Mouse (Mus musculus): ENCODE results near the gene Mapkap1. TPM values are rescaled to one million over a fixed set of nuclear protein-coding genes. Genes with fewer than 3 reads are reported as not detected.
A peak's percentile ranks its signal among the peaks of the same experiment; 100 is the strongest.
"Not testable (repeated sequence)": the region's sequence is repeated elsewhere in the genome, so short reads cannot be mapped to it uniquely, and the experiment has no call there.

Gene Mapkap1
- total RNA-seq, 2 experiments from 2014 or later, result 55.1 to 69.0 TPM

DNA sequence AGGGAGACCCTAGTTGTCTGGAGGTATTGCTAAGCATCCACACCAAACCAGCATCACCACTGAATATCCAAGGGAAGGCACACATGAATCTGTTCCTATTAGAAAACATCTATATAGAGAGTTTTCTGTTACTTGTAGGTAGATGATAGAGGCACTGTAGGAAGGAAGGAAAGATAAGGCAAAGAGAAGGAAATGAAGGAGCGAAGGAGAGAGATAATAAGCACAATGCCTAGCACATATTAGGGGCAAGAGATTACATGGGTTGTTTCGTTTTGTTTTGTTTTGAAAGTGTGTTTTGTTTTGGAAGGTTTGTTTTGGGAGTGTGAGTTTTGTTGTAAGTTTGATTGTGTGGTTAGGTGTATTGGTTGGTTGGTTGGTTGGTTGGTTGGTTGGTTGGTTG is 27.6 kb upstream of the Mapkap1 start:
- no peak for DNase-seq
- intact Hi-C loops (cut with DNase I), result loop anchor here (10.0 kb wide), 2 partner anchors 136 to 256 kb away; no protein-coding TSS in a partner anchor
- H3K27ac ChIP-seq, result no peak overlapping the region

DNA sequence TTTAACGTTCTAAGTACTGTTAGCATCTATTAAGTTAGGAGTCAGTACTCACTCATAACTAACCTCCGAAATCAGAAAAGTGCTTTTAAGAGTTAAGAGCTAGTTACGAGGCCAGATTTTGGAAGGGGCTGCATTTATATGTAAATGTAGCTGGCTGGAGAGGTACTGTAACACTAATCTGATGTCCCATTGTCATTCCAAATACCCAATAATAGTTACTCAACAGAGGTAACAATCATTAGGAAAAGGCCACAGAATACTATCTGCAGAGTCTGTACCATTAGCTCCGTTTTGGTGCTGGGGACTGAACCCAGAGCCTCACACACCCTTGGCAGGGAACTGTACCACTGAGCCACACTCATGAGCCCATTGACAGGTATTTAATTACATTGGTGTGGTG is 7.0 kb upstream of the Mapkap1 start:
- no peak for TF ChIP-seq CTCF (IDR thresholded peaks at IDR 0.05)
- no peak overlapping the region for H3K27ac ChIP-seq
- H3K4me3 ChIP-seq, result no peak overlapping the region
- intact Hi-C loops (cut with DNase I), result no loop called here
- no peak for DNase-seq

More for the DNA sequence above, 27.6 kb upstream of the Mapkap1 start:
- no peak for TF ChIP-seq CTCF (IDR thresholded peaks at IDR 0.05)
- no peak overlapping the region for H3K4me3 ChIP-seq

DNA sequence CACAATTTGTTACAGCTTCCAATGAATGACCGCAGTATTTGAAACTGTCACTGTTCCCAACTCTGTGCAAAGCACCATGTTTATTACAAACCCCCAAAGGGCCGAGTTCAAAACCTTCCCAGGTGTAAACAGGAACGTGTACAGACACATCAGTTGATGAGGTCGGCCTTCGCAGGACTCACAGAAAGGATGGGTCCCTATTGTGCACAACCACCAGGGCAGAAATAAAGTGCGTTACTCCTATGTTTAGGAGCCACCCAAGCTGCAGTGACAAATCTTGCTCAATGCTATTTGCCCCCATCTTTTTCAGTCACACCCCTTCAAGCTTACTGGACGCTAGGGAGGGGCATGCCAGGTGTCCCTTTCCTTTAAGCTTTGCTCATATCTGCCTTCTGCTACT is 1.0 kb downstream of the Mapkap1 start:
- TF ChIP-seq CTCF (IDR thresholded peaks at IDR 0.05), result no peak
- no peak for DNase-seq

DNA sequence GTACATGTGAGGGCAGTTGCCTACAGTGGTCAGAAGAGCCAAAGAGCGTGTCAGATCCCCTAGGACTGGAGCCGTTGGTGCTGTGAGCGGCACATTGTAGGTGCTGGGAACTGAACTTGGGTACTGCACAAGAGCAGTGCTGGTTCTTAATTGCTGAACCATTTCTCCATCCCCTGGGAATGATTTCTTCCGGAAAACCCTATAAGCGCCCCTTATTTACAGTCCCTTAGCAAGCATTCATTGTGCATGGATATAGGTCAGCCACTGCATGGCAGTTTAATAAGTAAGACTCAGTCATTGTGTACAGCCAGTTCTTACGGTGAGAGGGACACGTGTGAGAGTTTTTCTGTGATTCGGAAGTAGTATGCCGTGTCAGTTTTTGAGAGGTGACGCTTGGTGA is 1.8 kb downstream of the Mapkap1 start:
- Histone ChIP-seq H3K27ac (no peak overlapping the region), H3K4me3 (peak overlapping the region; percentile 85; the same call in 1 of the 2 replicates)
- no peak for DNase-seq
- TF ChIP-seq CTCF (IDR thresholded peaks at IDR 0.05), result no peak
- intact Hi-C loops (cut with DNase I), result loop anchor here (10.0 kb wide), 1 partner anchor 226 kb away; no protein-coding TSS in a partner anchor

More for the DNA sequence above, 1.0 kb downstream of the Mapkap1 start:
- H3K27ac ChIP-seq, result no peak overlapping the region
- intact Hi-C loops (cut with DNase I), result loop anchor here (2.0 to 10.0 kb wide), 2 partner anchors 35 to 227 kb away; partner anchors contain the start of gene Pbx3
- peak overlapping the region; percentile 85 for H3K4me3 ChIP-seq

DNA sequence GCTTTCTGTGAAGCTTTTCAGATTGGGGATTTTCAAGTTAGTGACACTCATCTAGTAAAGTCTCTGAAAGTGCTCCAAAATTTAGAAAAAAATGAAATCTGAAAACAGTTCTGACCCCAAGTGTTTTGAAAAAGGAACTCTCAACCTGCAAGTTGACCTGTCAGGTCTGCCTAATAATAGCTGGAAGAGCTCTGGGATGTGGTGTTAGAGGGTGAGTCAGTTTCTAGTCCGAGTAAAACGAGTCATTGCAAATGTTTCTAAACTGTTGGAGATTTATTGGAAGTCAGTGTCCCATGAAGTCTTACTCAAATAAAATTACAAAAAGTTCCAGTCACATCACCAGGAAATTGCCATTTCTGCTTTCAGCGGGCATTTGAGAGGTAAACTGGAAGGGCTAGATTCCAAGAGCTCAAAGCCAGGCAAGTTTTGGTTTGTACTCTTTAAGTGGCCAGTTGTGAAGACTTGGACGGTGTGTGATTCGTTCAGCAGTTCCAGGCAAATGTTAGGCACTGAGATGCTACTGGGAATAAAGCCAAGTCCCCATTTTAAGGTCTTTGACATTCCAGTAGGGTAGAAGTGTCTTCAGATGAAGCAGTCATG is 3.3 kb downstream of the Mapkap1 start:
- DNase-seq, result no peak
- intact Hi-C loops (cut with DNase I), result loop anchor here (10.0 kb wide), 1 partner anchor 225 kb away; no protein-coding TSS in a partner anchor
- Histone ChIP-seq H3K27ac (no peak overlapping the region), H3K4me3 (no peak overlapping the region)
- no peak for TF ChIP-seq CTCF (IDR thresholded peaks at IDR 0.05)

DNA sequence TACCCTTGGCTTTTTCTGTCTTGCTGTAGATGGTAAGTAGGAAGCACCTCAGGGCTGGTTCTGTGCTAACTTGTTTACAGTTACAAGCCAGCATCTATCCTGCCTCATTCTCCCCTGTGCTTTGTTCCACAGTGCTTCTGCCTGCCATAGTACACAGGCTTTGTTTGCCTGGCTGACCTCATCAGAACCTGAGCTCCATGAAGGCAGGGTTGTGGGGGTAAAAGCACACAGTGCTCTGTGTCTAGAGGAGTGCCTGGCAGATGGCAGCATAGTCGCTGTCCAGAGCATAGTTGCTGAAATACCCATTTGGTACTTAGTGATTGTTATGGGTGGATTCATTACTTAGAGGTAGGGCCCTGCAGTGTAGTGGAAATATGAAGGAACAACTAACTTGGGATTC is 13.7 kb downstream of the Mapkap1 start:
- H3K4me3 ChIP-seq, result no peak overlapping the region
- no peak for TF ChIP-seq CTCF (IDR thresholded peaks at IDR 0.05)
- intact Hi-C loops (cut with DNase I), result no loop called here

GRCm38 (mm10) chr2:34424186-34424585 is 17.6 kb downstream of the Mapkap1 start:
- no peak for TF ChIP-seq CTCF (IDR thresholded peaks at IDR 0.05)
- H3K4me3 ChIP-seq, result no peak overlapping the region
- DNase-seq, result no peak
- intact Hi-C loops (cut with DNase I), result no loop called here
- H3K27ac ChIP-seq, result no peak overlapping the region

More for the DNA sequence above, 13.7 kb downstream of the Mapkap1 start:
- DNase-seq, result no peak
- no peak overlapping the region for H3K27ac ChIP-seq

- intact Hi-C loops (cut with DNase I), result no loop called here
- no peak for DNase-seq
- no peak overlapping the region for H3K27ac ChIP-seq
- H3K4me3 ChIP-seq, result no peak overlapping the region
- no peak for TF ChIP-seq CTCF (IDR thresholded peaks at IDR 0.05)
Measured at GRCm38 (mm10) chr2:34425573-34426223, 19.1 kb downstream of the Mapkap1 start.

DNA sequence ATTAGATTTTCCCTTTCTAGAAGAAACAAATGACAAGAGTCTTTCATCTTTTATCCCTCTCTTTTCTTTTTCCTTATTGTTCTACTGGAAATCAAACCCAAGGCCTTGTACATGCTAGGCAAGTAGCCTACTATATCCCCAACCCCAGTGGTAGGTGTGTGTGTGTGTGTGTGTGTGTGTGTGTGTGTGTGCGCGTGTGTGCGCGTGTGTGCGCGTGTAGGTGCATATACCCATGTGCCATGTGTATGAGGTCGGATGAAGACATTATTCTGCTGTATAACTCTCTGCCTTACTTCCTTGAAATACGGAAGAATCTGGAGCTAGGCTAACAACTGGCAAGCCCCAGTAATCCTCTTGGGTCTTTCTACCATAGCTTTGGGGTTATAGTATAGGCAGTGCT is 24.1 kb downstream of the Mapkap1 start:
- TF ChIP-seq CTCF (IDR thresholded peaks at IDR 0.05), result no peak
- no peak overlapping the region for H3K27ac ChIP-seq
- intact Hi-C loops (cut with DNase I), result no loop called here
- H3K4me3 ChIP-seq, result no peak overlapping the region
- no peak for DNase-seq

GRCm38 (mm10) chr2:34431701-34432372 is 25.3 kb downstream of the Mapkap1 start:
- intact Hi-C loops (cut with DNase I), result no loop called here
- Histone ChIP-seq H3K27ac (no peak overlapping the region), H3K4me3 (no peak overlapping the region)
- no peak for DNase-seq
- TF ChIP-seq CTCF (IDR thresholded peaks at IDR 0.05), result no peak

- intact Hi-C loops (cut with DNase I); H3K27ac ChIP-seq; DNase-seq; H3K4me3 ChIP-seq: not testable (repeated sequence)
Measured at GRCm38 (mm10) chr2:34432887-34433286, 26.3 kb downstream of the Mapkap1 start.

DNA sequence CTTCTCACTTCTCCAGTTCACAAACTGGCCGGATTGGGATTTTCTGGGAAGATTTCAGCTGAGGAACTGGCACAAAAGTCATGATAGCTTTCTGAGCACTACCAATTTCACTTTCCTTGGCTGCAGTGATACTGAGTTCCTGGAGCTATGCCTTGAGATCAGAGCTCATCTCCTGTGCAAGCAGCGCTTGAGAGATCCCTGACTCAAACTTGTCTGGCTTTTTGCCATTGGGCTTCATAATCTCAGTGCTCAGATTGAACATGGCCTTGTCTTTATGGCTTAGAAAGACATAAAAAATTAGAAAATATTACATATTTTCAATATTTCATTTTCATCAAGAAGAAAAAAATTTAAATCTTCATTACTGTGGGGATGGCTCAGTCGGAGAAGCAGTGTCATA is 29.8 kb downstream of the Mapkap1 start:
- TF ChIP-seq CTCF (IDR thresholded peaks at IDR 0.05), result no peak
- Histone ChIP-seq H3K27ac (no peak overlapping the region), H3K4me3 (no peak overlapping the region)
- intact Hi-C loops (cut with DNase I), result no loop called here
- DNase-seq, result peak; percentile 16

GRCm38 (mm10) chr2:34448756-34449155 is 42.2 kb downstream of the Mapkap1 start:
- Histone ChIP-seq H3K4me3 (no peak overlapping the region), H3K27ac (no peak overlapping the region)
- DNase-seq, result no peak
- no peak for TF ChIP-seq CTCF (IDR thresholded peaks at IDR 0.05)
- intact Hi-C loops (cut with DNase I), result no loop called here

Measured in gastrocnemius, adult 2 months (tissue).